In the genomic region with DNA sequence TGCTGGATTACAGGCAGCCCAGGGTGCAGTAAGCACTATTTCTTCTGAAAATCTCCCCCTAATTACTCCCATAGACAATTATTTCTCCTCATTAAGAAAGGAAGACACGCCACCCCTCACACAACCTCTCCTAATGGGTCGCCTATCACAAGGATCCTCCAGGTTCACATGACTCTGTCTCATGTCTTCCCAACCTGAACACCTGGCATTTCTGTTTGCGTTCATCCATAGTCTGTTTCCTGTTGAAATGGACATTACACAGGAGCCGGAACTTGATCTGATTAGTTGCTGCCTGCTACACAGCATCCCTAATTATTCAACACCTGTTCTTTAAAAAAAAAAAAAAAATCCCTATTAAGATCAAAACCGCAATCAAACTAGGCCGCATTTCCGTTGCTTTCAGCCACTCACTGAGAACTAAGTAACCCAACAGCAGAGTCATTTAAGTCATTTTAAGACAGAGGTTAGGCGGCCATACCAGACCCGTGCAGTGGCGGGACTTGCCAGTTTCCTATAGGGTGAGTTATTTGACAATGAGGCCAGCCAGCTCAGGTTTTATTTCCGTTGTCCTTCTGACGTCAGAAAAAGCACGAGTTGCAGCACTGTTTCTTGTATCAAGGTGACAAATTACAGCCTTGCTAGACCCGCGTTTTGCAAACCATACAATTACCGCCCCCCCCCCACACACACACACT, we compare ENCODE assay signal across 7 mouse cellular contexts. TPM values are rescaled to one million over a fixed set of nuclear protein-coding genes. Genes with fewer than 3 reads are reported as not detected.
DNase-seq lines count a peak whose midpoint lies in the region; ATAC-seq and TF ChIP-seq lines count a peak whose summit lies in the region.

No protein-coding gene starts in this region.

- peaks cover 19% of the 10 kb centered on the region for H3K4me1 ChIP-seq in liver, postnatal 0 days (ENCODE audit: insufficient read depth)
- peaks cover 19% of the 10 kb centered on the region for H3K4me1 ChIP-seq in olfactory bulb, adult 2 months (ENCODE audit: control insufficient read depth, insufficient read depth, low read length)

- no peak for TF ChIP-seq CTCF in liver, postnatal 0 days (IDR thresholded peaks at IDR 0.05; ENCODE audit: low read depth)
- no peak for TF ChIP-seq CTCF in olfactory bulb, adult 2 months (IDR thresholded peaks at IDR 0.05; ENCODE audit: insufficient read depth, low read depth, low read length)

- peak overlapping the region; percentile 99 for H3K4me2 ChIP-seq in liver, postnatal 0 days (ENCODE audit: low read depth, low read length)

- TF ChIP-seq EP300 in liver, postnatal 0 days (IDR thresholded peaks at IDR 0.05; ENCODE audit: low read depth): no peak

- H3K27ac ChIP-seq in liver, postnatal 0 days (ENCODE audit: low read depth): peak overlapping the region; percentile 75; the same call in 1 of the 2 replicates
- H3K27ac ChIP-seq in olfactory bulb, adult 2 months (ENCODE audit: insufficient read depth, low read depth, low read length): peak overlapping the region; percentile 88

- peak; percentile 28 for DNase-seq in right cerebral cortex, adult 18-20 months
- no peak for DNase-seq in right cerebral cortex, postnatal 14 days
- DNase-seq in cerebellum, postnatal 25 days: peak; percentile 44 to 47
- DNase-seq in heart, postnatal 4 days: peak; percentile 29
- DNase-seq in liver, postnatal 0 days: peak; percentile 35
- no peak for DNase-seq in gastrocnemius, adult 18-20 months (ENCODE audit: low spot score)

- WGBS in liver, postnatal 0 days (ENCODE audit: insufficient replicate concordance): 15% methylated on average over 16 of the region's 16 CpGs
- 18% methylated on average over 16 of the region's 16 CpGs for WGBS in olfactory bulb, adult 2 months

- peak; percentile 22; the same call in 1 of the 2 replicates for ATAC-seq in liver, postnatal 0 days

- no peaks in the 10 kb centered on the region for H3K9me3 ChIP-seq in liver, postnatal 0 days (ENCODE audit: low read length)

- TF ChIP-seq POLR2A in olfactory bulb, adult 2 months (IDR thresholded peaks at IDR 0.05; ENCODE audit: insufficient read depth, low read depth, low read length): no peak

- no peaks in the 10 kb centered on the region for H3K36me3 ChIP-seq in liver, postnatal 0 days (replicated peaks; ENCODE audit: insufficient read depth, low read length)

- peak overlapping the region; percentile 79 for H3K9ac ChIP-seq in liver, postnatal 0 days (replicated peaks)

- H3K27me3 ChIP-seq in liver, postnatal 0 days (ENCODE audit: insufficient read depth, low read length): peaks cover 7% of the 10 kb centered on the region; the same call in 1 of the 2 replicates

- H3K4me3 ChIP-seq in liver, postnatal 0 days (ENCODE audit: low read depth, low read length): peak overlapping the region; percentile 77
- H3K4me3 ChIP-seq in olfactory bulb, adult 2 months (ENCODE audit: insufficient read depth, low read depth, low read length): peak overlapping the region; percentile 79

RNA-seq across cellular contexts. Expression of a gene that starts 2.3 kb away (rescaled TPM):
- total RNA-seq in heart, postnatal 4 days (2021): 10 to 100 TPM; 88.2 to 90.4 TPM
- 8.4 and 11.3 TPM in 2 replicates for polyA plus RNA-seq in liver, postnatal 0 days (2015; fragmentation: Nextera tagmentation; extraction: Ambion mirVana)
- 186 TPM in 1 of 2 replicates, not detected in the other for polyA plus RNA-seq in olfactory bulb, adult 2 months (2012; ENCODE audit: insufficient read depth, insufficient read length, low replicate concordance, missing spikeins)
- total RNA-seq in gastrocnemius, adult 18-20 months (2021): 1 to 10 TPM in 1 of 2 experiments, under 1 TPM in 1; 0.75 to 1.4 TPM

RNA-seq across cellular contexts. Expression of a gene that starts 59.1 kb away (rescaled TPM):
- 100 to 1,000 TPM; 359 to 377 TPM for total RNA-seq in heart, postnatal 4 days (2021)
- 19.0 and 29.6 TPM in 2 replicates for polyA plus RNA-seq in liver, postnatal 0 days (2015; fragmentation: Nextera tagmentation; extraction: Ambion mirVana)
- 275 TPM in 1 of 2 replicates, not detected in the other for polyA plus RNA-seq in olfactory bulb, adult 2 months (2012; ENCODE audit: insufficient read depth, insufficient read length, low replicate concordance, missing spikeins)
- 100 to 1,000 TPM in 1 of 2 experiments, 10 to 100 TPM in 1; 93.4 to 242 TPM for total RNA-seq in gastrocnemius, adult 18-20 months (2021)

Comparison
In these comparisons a context has a peak if more than half of its experiments do, and no peak if none do; other contexts are left out.
1. DNase-seq: peak in right cerebral cortex, adult 18-20 months (single experiment), cerebellum, postnatal 25 days (2 of 2), heart, postnatal 4 days (single experiment) and liver, postnatal 0 days (single experiment); none in right cerebral cortex, postnatal 14 days (single experiment) and gastrocnemius, adult 18-20 months (single experiment).
2. RNA of a gene that starts 2.3 kb away (total RNA-seq): 88.2 to 90.4 TPM in heart, postnatal 4 days; 0.75 to 1.4 TPM in gastrocnemius, adult 18-20 months; every median in the first group is over 10 times any median in the second.